Mouse (Mus musculus): ENCODE results near the gene Cir1. TPM values are rescaled to one million over a fixed set of nuclear protein-coding genes. Genes with fewer than 3 reads are reported as not detected.

The Cir1 gene
- polyA plus RNA-seq, 1 experiment, result 35.5 TPM

Other genes with a start within 250 kb of the Cir1 start
- 66.4 and 73.9 TPM in 2 replicates for gene Ola1, start 93.8 kb downstream of the Cir1 start, polyA plus RNA-seq (2012; rRNA removed)
- 16.7 and 20.5 TPM in 2 replicates for gene Sp9, start 40.8 kb downstream of the Cir1 start, polyA plus RNA-seq (2012; rRNA removed)
- 25.5 and 26.0 TPM in 2 replicates for gene Scrn3, start 100 bp downstream of the Cir1 start, polyA plus RNA-seq (2012; rRNA removed)
- gene Gpr155, start 73.9 kb upstream of the Cir1 start, polyA plus RNA-seq (2012; rRNA removed), result 20.9 and 25.1 TPM in 2 replicates
- gene Wipf1, start 217.0 kb upstream of the Cir1 start, polyA plus RNA-seq (2012; rRNA removed), result 5.1 and 5.3 TPM in 2 replicates

Data from frontal cortex, adult 2 months (tissue).